Mouse (Mus musculus): ENCODE results near the gene Sp3.
"Not testable (repeated sequence)": the region's sequence is repeated elsewhere in the genome, so short reads cannot be mapped to it uniquely, and the experiment has no call there.

Gene Sp3

DNA sequence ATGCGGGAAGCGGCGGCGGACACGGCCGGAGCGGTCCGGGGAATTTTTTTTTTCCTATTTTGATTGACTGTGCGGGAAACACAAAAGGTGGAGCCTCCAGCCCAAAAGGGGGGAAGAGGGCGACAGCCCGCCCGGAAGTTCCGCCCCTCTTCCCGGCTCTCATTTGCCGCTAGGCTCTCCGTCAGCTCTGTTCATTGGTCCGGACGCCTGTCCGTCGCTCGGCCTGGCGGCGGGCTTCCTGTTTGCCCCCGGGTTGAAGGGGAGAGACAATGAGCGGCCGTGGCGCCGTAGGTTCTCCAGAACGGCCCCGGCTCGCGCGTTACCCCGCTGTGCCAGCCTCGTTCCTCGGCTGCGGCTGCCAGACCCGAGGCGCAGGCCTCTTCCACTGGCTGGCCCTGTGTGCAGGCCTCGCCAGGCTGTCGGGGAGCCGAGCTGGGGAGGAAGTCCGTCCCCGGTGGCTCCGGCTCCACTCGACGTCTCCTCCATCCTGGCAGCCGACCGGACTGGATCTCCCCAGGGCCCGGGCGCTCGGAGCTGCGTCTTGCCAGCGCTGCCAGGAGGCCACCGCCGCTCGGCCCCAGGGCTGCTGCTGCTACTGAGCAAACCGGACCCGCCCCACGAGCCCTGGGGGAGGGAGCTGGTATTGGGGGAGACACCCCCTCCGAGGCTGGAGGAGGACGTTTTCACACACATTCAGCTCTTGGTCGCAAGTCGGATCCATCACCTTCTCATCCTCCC is at the start of gene Sp3:
Gene Sp3, minus strand, starts transcription at position 110 of the 738 bp plus-strand sequence.
- DNase-seq, result peak; percentile 97

DNA sequence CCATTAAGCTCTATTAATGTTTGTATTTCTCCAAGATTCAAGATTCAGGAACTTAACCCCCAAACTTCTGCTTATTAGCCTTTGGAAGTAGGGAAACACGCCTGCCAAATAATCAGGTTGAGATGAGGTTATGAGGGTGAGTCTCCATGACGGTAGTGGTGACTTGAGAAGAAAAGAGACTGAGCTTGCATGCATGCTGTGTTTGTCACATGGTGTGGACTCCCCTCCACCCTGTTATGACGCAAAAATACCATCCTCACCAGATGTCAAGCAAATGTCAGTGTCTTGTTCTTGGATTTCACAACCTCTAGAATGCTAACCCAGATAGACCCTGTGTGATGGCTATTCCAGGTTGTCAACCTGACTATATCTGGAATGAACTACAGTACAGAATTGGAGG is 49.6 kb upstream of the Sp3 start:
- DNase-seq, result no peak

- DNase-seq, result no peak
These were observed 47.8 kb upstream of the Sp3 start for GRCm38 (mm10) chr2:73028019-73028418.

- no peak for DNase-seq
These were observed 46.9 kb upstream of the Sp3 start for GRCm38 (mm10) chr2:73027126-73027525.

- no peak for DNase-seq
These were observed 43.6 kb upstream of the Sp3 start for GRCm38 (mm10) chr2:73023803-73024202.

- no peak for DNase-seq
These were observed 40.8 kb upstream of the Sp3 start for GRCm38 (mm10) chr2:73021046-73021445.

- peak; percentile 76 for DNase-seq
These were observed 39.3 kb upstream of the Sp3 start for GRCm38 (mm10) chr2:73019371-73020146.

DNA sequence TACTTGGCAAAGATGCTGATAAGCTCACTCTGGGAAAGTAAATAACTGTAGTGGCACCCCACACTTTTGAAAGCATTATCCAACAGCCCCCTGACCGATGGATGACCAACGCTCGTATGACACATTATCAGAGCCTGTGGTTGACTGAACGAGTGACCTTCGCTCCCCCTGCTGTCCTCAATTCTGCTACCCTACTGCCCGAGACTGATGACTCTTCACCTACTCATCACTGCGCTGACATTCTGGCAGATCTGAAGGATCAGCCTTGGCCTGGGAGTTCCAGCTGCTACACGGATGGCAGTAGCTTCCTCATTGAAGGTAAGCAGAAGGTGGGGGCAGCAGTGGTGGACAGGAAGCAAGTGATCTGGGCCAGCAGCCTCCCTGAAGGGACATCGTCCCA is 33.8 kb upstream of the Sp3 start:
- DNase-seq, result not testable (repeated sequence)

DNA sequence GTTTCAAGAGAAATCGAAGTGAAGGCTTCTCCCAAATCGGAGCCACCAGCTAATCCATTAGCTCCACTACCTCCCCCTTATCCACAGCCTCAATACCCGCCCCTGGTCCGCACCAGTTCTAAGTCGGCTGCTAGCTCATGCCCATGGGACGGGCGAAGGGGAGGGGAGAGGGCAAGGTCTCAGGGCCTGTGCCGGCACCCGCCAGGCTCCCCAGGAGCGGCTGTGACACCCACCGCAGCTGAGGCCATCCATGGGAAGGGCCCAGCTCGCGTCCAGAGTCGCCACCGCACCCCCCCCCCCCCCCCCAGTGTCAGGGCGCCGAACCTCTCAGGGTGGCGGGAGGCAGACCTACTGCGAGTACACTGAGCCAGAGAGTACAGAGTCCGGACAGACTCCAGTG is 32.4 kb upstream of the Sp3 start:
- peak; percentile 21 for DNase-seq

GRCm38 (mm10) chr2:73007472-73007871 is 27.2 kb upstream of the Sp3 start:
- no peak for DNase-seq

GRCm38 (mm10) chr2:73005611-73006515 is 25.6 kb upstream of the Sp3 start:
- no peak for DNase-seq

- DNase-seq, result peak; percentile 44
These were observed 23.8 kb upstream of the Sp3 start for GRCm38 (mm10) chr2:73003751-73004717.

DNA sequence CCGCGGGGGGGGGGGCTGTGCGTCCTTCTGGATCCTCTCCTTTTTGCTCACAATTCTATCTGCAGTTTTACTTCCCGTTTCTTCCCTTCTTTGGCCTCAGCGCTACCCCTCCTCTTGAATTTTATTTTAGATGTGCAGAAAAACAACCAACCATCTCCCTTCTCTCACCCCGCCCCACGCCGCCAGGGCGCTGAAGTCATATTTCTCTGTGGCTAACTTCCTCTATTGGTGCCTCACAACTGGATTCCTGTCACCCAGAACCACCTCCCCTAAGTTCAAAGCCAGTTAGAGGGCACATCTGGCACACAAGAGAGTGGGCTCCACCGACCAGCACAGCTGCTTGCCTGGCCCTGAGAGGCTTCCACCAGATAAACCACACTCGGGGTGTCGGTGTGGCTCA is 22.8 kb upstream of the Sp3 start:
- no peak for DNase-seq

DNA sequence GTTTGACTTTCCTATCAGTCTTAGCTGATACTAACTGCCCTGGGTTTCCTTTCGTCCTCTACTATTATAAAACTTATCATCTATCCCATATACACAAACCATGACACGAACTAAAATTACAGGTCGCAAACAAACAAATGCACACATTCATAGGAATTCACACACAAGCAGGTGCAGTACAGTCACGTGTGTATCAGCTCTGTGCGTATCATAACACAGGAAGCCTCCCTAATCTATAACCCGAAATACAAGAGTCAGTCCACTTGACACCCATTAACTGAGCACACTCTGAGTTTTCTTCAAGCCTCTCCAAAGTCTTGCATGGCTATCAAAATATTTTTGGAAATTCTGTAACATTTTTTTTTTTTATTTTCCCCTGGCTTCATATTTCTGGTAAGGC is 22.2 kb upstream of the Sp3 start:
- no peak for DNase-seq

GRCm38 (mm10) chr2:73001994-73002393 is 21.7 kb upstream of the Sp3 start:
- no peak for DNase-seq

- DNase-seq, result no peak
These were observed 19.9 kb upstream of the Sp3 start for GRCm38 (mm10) chr2:73000194-73000593.

- no peak for DNase-seq
These were observed 17.3 kb upstream of the Sp3 start for GRCm38 (mm10) chr2:72997586-72997985.

- peak; percentile 16 for DNase-seq
These were observed 16.6 kb upstream of the Sp3 start for GRCm38 (mm10) chr2:72996808-72997378.

GRCm38 (mm10) chr2:72995346-72996097 is 15.3 kb upstream of the Sp3 start:
- peak; percentile 65 for DNase-seq

DNA sequence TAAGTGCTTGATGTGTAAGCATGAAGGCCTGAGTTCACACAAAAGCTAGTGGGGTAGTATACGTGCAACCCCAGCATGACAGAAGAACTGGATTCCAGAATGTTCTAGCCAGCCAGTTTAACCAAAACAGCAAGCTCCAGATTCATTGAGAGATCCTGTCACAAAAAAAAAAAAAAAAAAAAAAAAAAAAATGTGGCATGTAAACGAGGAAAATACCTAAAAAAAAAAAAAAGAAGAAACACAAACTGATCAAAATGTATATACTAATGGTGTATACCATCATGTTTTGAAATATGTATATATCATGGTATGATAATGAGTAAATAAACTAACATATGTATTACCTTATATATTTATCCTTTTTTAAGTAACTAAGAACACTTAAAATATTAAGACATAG is 13.9 kb upstream of the Sp3 start:
- no peak for DNase-seq

DNA sequence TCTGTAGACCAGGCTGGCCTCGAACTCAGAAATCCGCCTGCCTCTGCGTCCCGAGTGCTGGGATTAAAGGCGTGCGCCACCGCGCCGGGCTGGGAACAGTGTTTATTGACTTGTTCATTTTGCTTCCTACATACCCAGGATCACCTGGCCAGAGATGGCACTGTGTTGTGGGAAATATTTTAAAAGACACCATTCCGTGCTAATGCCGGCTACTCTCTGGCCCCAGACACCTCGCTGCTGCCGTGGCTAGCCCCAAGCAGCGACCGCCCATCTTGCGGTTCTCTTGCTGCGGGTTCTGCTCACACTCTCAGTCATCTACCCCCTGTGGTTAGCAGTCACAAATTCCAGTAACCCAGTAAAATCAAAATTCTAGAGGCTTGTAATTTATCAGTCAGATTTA is 12.3 kb upstream of the Sp3 start:
- no peak for DNase-seq

Data from right cerebral cortex, postnatal 14 days (tissue).